Mouse (Mus musculus) regulatory T cell (primary cell): Measurements from ENCODE around the gene Trp53.

Experiments
- in situ Hi-C: fragments of 300-600 bp; cut with MboI, MseI; formaldehyde crosslinking; loops from one replicate; pipeline ENCODE4 v1.15.1; 2025; ENCODE audit warnings: high pct_unique_total_duplicates

Trp53 gene

DNA sequence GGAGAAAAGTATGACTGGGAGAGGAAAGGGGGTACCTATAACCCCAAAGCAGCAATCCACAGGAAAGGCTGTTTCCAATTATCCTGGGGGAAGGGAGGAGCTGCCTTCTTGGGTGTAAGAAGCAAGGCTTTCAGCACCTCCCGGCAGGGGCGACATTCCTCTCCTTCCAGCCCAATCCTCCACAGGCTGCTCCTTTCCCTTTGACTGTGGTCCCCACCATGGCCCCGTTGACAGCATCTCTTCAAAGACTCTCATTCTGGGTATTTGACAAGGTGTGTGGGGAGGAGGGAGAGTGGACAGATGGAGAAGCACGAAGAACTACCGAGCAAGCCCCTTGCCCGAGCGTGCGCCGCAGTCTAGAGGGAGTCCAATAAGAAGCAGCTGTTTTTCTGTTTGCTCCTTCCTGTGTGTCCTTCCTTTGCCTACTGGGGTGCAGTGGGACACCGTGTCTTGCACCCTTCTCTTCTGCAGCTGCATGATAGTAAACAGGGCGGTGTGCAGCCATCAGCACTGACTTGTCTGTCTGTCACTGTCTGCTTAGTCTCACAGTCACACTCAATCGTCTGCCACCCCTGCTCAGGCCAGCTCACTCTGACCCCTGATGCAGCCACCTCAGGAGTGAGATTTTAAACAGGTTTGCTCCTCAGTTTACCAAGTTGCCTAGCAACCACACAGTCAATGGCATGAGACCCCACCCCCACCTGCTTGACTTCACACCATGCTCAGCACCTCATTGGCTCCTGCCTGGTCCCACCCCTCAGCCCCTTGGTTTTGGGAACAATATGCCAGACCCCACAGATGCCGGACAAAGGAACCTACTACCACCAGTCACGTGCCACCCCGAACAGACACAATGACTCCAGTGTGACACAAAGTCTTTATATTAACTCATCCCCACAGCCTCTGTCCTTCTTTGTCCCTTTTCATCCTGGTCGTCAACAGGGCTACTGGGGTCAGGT is 19.0 kb upstream of the Trp53 start:
- in situ Hi-C loops = no loop called here

GRCm38 (mm10) chr11:69563373-69563772 is 16.8 kb upstream of the Trp53 start:
- in situ Hi-C loops = no loop called here

DNA sequence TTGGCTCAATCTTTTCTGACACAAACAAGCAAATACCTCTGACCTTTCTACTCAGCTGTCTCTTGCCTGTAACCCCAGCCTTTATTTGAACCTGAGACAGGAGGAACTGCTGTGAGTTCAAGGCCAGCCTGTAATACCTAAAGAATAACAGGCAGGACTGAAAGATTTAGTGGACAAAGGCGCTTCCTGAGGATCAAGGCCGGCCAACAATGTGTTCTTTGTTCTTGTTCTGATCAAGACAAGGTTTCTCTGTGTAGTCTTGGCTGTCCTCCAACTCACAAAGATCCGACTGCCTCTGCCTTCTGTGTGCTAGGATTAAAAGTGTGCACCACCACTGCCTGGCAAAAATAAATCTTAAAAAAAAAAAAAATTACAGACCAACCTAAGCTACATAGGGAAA is 15.8 kb upstream of the Trp53 start:
- in situ Hi-C loops = no loop called here

DNA sequence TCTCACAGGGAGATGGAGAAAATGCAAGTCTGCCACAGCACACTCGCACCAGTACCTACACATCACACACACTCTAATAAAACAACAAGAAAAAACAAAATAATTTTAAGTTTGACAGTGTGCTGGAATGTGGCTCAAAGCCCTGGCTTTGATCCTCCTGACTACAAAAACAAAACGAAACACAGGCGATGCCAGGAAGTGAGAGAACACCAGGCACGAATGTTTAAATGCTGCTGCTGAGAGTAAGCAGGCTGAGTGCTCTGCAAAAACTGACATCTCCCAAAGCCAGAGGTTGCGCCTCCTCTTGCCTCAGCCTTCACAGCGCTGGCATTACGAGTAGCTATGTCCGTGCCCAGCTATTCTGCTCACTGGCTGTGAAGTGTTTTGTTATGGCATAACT is 15.0 kb upstream of the Trp53 start:
- in situ Hi-C loops = no loop called here

- in situ Hi-C loops = no loop called here
Observed at GRCm38 (mm10) chr11:69575220-69575619, 4.9 kb upstream of the Trp53 start.

GRCm38 (mm10) chr11:69576307-69576706 is 3.9 kb upstream of the Trp53 start:
- in situ Hi-C loops = no loop called here

GRCm38 (mm10) chr11:69578301-69578700 is 1.9 kb upstream of the Trp53 start:
- in situ Hi-C loops = no loop called here

- in situ Hi-C loops = loop anchor here (5.0 kb wide), 1 partner anchor 78 kb away; the partner anchor contains the start of gene Sox15
Observed at GRCm38 (mm10) chr11:69579128-69580017, 786 bp upstream of the Trp53 start.

DNA sequence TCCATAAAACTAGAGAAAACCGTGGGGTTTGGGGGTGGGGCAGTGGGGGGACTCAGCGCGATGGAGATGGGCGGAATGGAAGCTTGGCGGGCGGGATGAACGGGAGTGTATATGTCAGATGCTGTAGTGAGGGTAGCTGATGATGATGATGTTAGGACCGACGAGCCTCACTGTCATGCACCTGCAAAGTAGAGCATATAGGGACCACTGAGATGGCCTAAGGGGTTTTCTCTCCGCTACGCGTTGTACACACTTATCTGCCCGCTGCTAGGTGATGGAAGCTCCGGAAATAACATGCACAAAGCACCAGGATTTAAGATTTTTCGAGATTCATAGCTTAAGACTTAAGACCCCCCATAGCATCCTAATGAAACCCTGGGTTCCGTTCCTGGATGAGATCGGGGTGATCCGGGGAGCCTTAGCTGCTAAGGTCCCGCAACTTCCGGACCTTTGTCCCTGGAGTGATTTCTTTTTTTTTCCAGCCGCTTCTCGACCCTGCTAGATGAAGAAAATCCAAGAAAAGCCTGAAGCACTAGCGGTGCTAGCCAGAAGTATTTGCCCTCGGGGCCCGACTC is 500 bp downstream of the Trp53 start:
- in situ Hi-C loops = loop anchor here (5.0 kb wide), 1 partner anchor 77 kb away; the partner anchor contains the start of gene Sox15

- in situ Hi-C loops = loop anchor here (5.0 kb wide), 1 partner anchor 76 kb away; the partner anchor contains the start of gene Sox15
Observed at GRCm38 (mm10) chr11:69581147-69581688, 1.1 kb downstream of the Trp53 start.

- in situ Hi-C loops = loop anchor here (5.0 kb wide), 1 partner anchor 75 kb away; the partner anchor contains the start of gene Sox15
Observed at GRCm38 (mm10) chr11:69581814-69582213, 1.7 kb downstream of the Trp53 start.

DNA sequence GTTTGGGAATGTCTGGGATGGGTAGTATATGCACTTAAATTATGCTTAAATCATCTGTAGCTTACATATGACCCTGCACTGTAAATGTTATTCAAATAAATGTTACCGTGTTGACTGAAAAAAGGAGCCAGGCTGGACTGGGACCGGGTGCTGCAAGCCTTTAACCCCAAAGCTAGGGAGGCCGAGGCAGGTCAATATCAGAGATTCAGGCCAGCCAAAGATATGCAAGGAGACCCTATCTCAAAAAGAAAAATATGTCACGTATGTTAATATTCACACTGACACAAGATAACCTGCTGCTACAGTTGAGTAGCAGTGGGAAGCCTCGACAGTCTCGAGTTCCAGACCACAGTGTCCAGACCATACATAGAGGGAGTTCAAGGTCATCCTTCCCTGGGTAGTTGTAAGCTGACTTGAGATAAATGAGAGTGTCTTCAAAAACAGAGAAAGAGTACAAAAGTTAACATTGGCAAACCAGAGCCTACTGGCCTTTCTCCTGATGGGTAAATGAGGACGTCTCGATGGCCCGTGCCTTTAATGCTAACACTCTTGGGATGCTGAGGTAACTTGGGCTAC is 2.2 kb downstream of the Trp53 start:
- in situ Hi-C loops = loop anchor here (5.0 kb wide), 1 partner anchor 75 kb away; the partner anchor contains the start of gene Sox15

GRCm38 (mm10) chr11:69584008-69584407 is 3.8 kb downstream of the Trp53 start:
- in situ Hi-C loops = loop anchor here (5.0 kb wide), 1 partner anchor 73 kb away; the partner anchor contains the start of gene Sox15

DNA sequence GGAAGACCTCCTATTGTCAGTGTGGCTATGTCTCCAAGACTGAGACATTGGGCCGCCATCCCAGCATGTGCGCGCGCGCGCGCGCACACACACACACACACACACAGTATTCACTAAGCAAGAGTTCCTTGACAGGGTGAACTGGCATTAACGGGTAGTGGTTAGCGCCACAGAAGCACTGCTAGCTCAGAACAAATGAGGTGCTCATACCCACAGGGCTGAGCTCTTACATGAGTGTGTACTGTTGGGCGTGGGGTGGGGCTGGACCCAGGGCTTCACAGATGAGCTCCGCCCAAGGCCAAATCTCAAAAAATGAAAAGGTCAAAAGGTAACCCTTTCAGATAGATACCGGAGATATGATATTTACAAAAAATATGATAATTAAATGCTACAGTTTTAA is 4.8 kb downstream of the Trp53 start:
- in situ Hi-C loops = loop anchor here (5.0 kb wide), 1 partner anchor 72 kb away; the partner anchor contains the start of gene Sox15

- in situ Hi-C loops = no loop called here
Observed at GRCm38 (mm10) chr11:69585718-69586325, 5.7 kb downstream of the Trp53 start.

- in situ Hi-C loops = no loop called here
Observed at GRCm38 (mm10) chr11:69589207-69589834, 9.2 kb downstream of the Trp53 start.

DNA sequence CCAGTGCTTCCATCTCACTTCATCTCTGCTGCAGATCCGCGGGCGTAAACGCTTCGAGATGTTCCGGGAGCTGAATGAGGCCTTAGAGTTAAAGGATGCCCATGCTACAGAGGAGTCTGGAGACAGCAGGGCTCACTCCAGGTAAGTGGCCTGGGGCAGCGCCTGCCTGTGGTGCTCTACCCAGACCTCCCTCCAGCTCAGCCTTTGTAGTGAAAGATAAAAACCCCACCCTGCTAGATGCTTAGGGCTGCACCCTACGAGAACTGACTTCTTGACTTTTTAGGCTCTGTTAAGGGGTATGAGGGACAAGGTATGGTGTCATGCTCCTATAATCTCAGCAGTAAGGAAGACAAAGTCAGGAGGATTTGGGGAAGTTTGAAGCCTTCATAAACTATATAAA is 10.5 kb downstream of the Trp53 start:
- in situ Hi-C loops = no loop called here

DNA sequence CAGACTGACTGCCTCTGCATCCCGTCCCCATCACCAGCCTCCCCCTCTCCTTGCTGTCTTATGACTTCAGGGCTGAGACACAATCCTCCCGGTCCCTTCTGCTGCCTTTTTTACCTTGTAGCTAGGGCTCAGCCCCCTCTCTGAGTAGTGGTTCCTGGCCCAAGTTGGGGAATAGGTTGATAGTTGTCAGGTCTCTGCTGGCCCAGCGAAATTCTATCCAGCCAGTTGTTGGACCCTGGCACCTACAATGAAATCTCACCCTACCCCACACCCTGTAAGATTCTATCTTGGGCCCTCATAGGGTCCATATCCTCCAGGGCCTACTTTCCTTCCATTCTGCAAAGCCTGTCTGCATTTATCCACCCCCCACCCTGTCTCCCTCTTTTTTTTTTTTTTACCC is 11.3 kb downstream of the Trp53 start:
- in situ Hi-C loops = no loop called here

DNA sequence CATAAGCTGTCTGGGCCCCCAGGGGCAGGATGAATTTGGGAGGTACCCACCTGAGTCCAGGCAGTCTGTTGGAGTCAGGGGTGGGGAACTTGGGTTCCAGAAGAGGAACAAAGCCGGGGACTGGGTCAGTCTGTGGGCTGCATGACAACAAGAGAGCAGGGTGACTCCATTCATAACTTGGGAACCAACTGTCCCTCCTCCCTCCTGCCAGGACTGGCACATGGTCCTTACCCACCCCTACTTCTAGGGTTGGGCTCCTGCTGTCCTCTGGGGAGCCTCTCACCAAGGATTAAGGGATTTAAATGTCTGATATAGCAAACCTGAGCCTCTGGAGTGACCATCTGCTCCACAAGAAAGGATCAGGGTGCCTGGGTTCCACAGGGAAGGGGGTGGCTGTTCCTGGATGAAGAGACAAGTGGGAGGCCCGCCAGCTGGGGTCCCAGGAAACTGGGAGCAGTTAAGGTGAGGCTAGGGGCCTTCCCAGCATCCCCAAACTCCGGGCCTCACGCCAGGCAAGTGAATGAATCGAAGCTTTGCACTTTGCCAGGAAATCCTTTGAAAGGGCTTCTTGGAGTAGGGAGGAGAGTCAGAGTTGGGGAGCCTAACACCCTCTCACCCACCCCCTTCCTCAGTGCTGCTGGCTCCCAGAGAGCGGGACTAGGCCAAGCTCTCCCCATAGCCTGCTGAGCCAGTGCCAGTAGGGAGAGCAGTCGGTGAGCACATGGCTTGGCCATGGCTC is 11.9 kb downstream of the Trp53 start:
- in situ Hi-C loops = no loop called here
